18 mouse cellular contexts compared by ENCODE assay signal in genomic region chr8:89569406-89569805, GRCm38 (mm10).
DNase-seq lines count a peak whose midpoint lies in the region; ATAC-seq and TF ChIP-seq lines count a peak whose summit lies in the region.
"Had no signal": no experiment of that assay in that cellular context is flagged by ENCODE, and none has a peak within 500 bp of the region (broad histone marks: within the 10 kb centered on the region; RNA-seq: fewer than 3 reads in every experiment).

No protein-coding gene starts in this region.

- H3K36me3 ChIP-seq in forebrain, embryonic 15.5 days = no peaks in the 10 kb centered on the region
- no peaks in the 10 kb centered on the region for H3K36me3 ChIP-seq in forebrain, embryonic 10.5 days (replicated peaks)
- H3K36me3 ChIP-seq in hindbrain, embryonic 13.5 days = no peaks in the 10 kb centered on the region
- no peaks in the 10 kb centered on the region for H3K36me3 ChIP-seq in hindbrain, embryonic 11.5 days (ENCODE audit: control insufficient read depth, insufficient read depth, low read length)
- no peaks in the 10 kb centered on the region for H3K36me3 ChIP-seq in midbrain, embryonic 11.5 days (ENCODE audit: control insufficient read depth, insufficient read depth, low read length)
- H3K36me3 ChIP-seq in midbrain, embryonic 10.5 days = no peaks in the 10 kb centered on the region
- no peaks in the 10 kb centered on the region for H3K36me3 ChIP-seq in hindbrain, postnatal 0 days (ENCODE audit: insufficient read depth, low read length)
- H3K36me3 ChIP-seq: G1E; lung, embryonic 15.5 days; neural tube, embryonic 15.5 days had no signal

- H3K27me3 ChIP-seq in forebrain, embryonic 15.5 days = peaks cover 17% of the 10 kb centered on the region; the same call in 1 of the 2 replicates
- peaks cover 36% of the 10 kb centered on the region for H3K27me3 ChIP-seq in forebrain, embryonic 10.5 days (ENCODE audit: poor library complexity, severe bottlenecking)
- peaks cover 39% of the 10 kb centered on the region for H3K27me3 ChIP-seq in hindbrain, embryonic 13.5 days
- H3K27me3 ChIP-seq in hindbrain, embryonic 11.5 days (ENCODE audit: control insufficient read depth, insufficient read depth, low read length) = peaks cover 2% of the 10 kb centered on the region; the same call in 1 of the 2 replicates
- no peaks in the 10 kb centered on the region for H3K27me3 ChIP-seq in midbrain, embryonic 11.5 days (ENCODE audit: control insufficient read depth, insufficient read depth, low read length)
- peaks cover 43% of the 10 kb centered on the region for H3K27me3 ChIP-seq in midbrain, embryonic 10.5 days (ENCODE audit: low read depth, poor library complexity, severe bottlenecking)
- peaks cover 10% of the 10 kb centered on the region for H3K27me3 ChIP-seq in hindbrain, postnatal 0 days (ENCODE audit: insufficient read depth, low read length)

- no peak for DNase-seq in forebrain, embryonic 10.5 days (ENCODE audit: extremely low spot score, low spot score)
- no peak for DNase-seq in hindbrain, embryonic 11.5 days (ENCODE audit: low spot score)
- peak; percentile 85 for DNase-seq in midbrain, embryonic 11.5 days (ENCODE audit: low spot score, missing footprints)
- no peak for DNase-seq in midbrain, embryonic 10.5 days (ENCODE audit: low spot score)
- no peak for DNase-seq in hindbrain, postnatal 0 days (ENCODE audit: low spot score)
- no peak for DNase-seq in retina, postnatal 1 day
- DNase-seq: adrenal gland, adult 2 months; cerebellum, adult 18-20 months; kidney, postnatal 14 days; liver; right cerebral cortex, adult 18-20 months; thymus, postnatal 14 days had no signal

- H3K4me3 ChIP-seq in forebrain, embryonic 15.5 days = no peak overlapping the region
- no peak overlapping the region for H3K4me3 ChIP-seq in forebrain, embryonic 10.5 days
- no peak overlapping the region for H3K4me3 ChIP-seq in hindbrain, embryonic 13.5 days
- no peak overlapping the region for H3K4me3 ChIP-seq in hindbrain, embryonic 11.5 days (ENCODE audit: low read depth, low read length)
- no peak overlapping the region for H3K4me3 ChIP-seq in midbrain, embryonic 11.5 days (ENCODE audit: low read depth, low read length)
- no peak overlapping the region for H3K4me3 ChIP-seq in midbrain, embryonic 10.5 days
- H3K4me3 ChIP-seq in hindbrain, postnatal 0 days (ENCODE audit: low read length) = no peak overlapping the region
- H3K4me3 ChIP-seq: lung, embryonic 15.5 days; neural tube, embryonic 15.5 days had no signal

- no peak for ATAC-seq in forebrain, embryonic 15.5 days (replicated peaks)
- ATAC-seq in hindbrain, embryonic 13.5 days (ENCODE audit: low FRiP score) = no peak
- ATAC-seq in hindbrain, embryonic 11.5 days (ENCODE audit: low FRiP score) = no peak
- no peak for ATAC-seq in midbrain, embryonic 11.5 days (ENCODE audit: low FRiP score)
- ATAC-seq in hindbrain, postnatal 0 days = no peak

- no peak overlapping the region for H3K9ac ChIP-seq in forebrain, embryonic 15.5 days (replicated peaks)
- H3K9ac ChIP-seq in hindbrain, embryonic 13.5 days = no peak overlapping the region
- no peak overlapping the region for H3K9ac ChIP-seq in hindbrain, embryonic 11.5 days (ENCODE audit: low read depth, low read length)
- H3K9ac ChIP-seq in midbrain, embryonic 11.5 days (ENCODE audit: low read length) = no peak overlapping the region
- no peak overlapping the region for H3K9ac ChIP-seq in hindbrain, postnatal 0 days (replicated peaks; ENCODE audit: low read length)
- H3K9ac ChIP-seq: lung, embryonic 15.5 days; neural tube, embryonic 15.5 days had no signal

- H3K4me2 ChIP-seq in forebrain, embryonic 15.5 days (replicated peaks) = peak overlapping the region; percentile 26
- H3K4me2 ChIP-seq in hindbrain, embryonic 13.5 days = peak overlapping the region; percentile 17; the same call in 1 of the 2 replicates
- H3K4me2 ChIP-seq in hindbrain, embryonic 11.5 days (replicated peaks; ENCODE audit: low read depth, low read length) = no peak overlapping the region
- H3K4me2 ChIP-seq in midbrain, embryonic 11.5 days = no peak overlapping the region
- peak overlapping the region; percentile 24; the same call in 1 of the 2 replicates for H3K4me2 ChIP-seq in hindbrain, postnatal 0 days (ENCODE audit: low read depth, low read length)
- H3K4me2 ChIP-seq: lung, embryonic 15.5 days; neural tube, embryonic 15.5 days had no signal

- H3K9me3 ChIP-seq in forebrain, embryonic 15.5 days = no peaks in the 10 kb centered on the region
- no peaks in the 10 kb centered on the region for H3K9me3 ChIP-seq in forebrain, embryonic 10.5 days
- H3K9me3 ChIP-seq in hindbrain, embryonic 13.5 days = no peaks in the 10 kb centered on the region
- no peaks in the 10 kb centered on the region for H3K9me3 ChIP-seq in hindbrain, embryonic 11.5 days (ENCODE audit: control insufficient read depth, low read length)
- no peaks in the 10 kb centered on the region for H3K9me3 ChIP-seq in midbrain, embryonic 11.5 days (ENCODE audit: control insufficient read depth, low read length)
- H3K9me3 ChIP-seq in midbrain, embryonic 10.5 days (replicated peaks) = no peaks in the 10 kb centered on the region
- no peaks in the 10 kb centered on the region for H3K9me3 ChIP-seq in hindbrain, postnatal 0 days (ENCODE audit: low read length)
- H3K9me3 ChIP-seq: lung, embryonic 15.5 days; neural tube, embryonic 15.5 days had no signal

- H3K4me1 ChIP-seq in forebrain, embryonic 15.5 days = peaks cover 55% of the 10 kb centered on the region
- H3K4me1 ChIP-seq in forebrain, embryonic 10.5 days = peaks cover 68% of the 10 kb centered on the region
- peaks cover 16% of the 10 kb centered on the region for H3K4me1 ChIP-seq in hindbrain, embryonic 13.5 days (replicated peaks)
- no peaks in the 10 kb centered on the region; the same call in 1 of the 2 replicates for H3K4me1 ChIP-seq in hindbrain, embryonic 11.5 days (replicated peaks; ENCODE audit: control insufficient read depth, insufficient read depth, low read length)
- peaks cover 13% of the 10 kb centered on the region for H3K4me1 ChIP-seq in midbrain, embryonic 11.5 days (ENCODE audit: control insufficient read depth, insufficient read depth, low read length)
- peaks cover 64% of the 10 kb centered on the region for H3K4me1 ChIP-seq in midbrain, embryonic 10.5 days
- H3K4me1 ChIP-seq in hindbrain, postnatal 0 days (ENCODE audit: insufficient read depth, low read length) = no peaks in the 10 kb centered on the region
- H3K4me1 ChIP-seq: lung, embryonic 15.5 days had no signal

- WGBS in forebrain, embryonic 15.5 days = 42% methylated on average over 9 of the region's 9 CpGs
- WGBS in forebrain, embryonic 10.5 days = 74% methylated on average over 9 of the region's 9 CpGs
- WGBS in hindbrain, embryonic 13.5 days = 45% methylated on average over 9 of the region's 9 CpGs
- 62% methylated on average over 9 of the region's 9 CpGs for WGBS in hindbrain, embryonic 11.5 days
- 58% methylated on average over 9 of the region's 9 CpGs for WGBS in midbrain, embryonic 11.5 days
- 68% methylated on average over 9 of the region's 9 CpGs for WGBS in midbrain, embryonic 10.5 days
- WGBS in hindbrain, postnatal 0 days = 34% methylated on average over 9 of the region's 9 CpGs

- H3K27ac ChIP-seq in forebrain, embryonic 15.5 days (replicated peaks) = no peak overlapping the region
- H3K27ac ChIP-seq in forebrain, embryonic 10.5 days = no peak overlapping the region
- no peak overlapping the region for H3K27ac ChIP-seq in hindbrain, embryonic 13.5 days
- no peak overlapping the region for H3K27ac ChIP-seq in hindbrain, embryonic 11.5 days (ENCODE audit: low read depth, low read length)
- no peak overlapping the region for H3K27ac ChIP-seq in midbrain, embryonic 11.5 days (ENCODE audit: low read depth, low read length)
- H3K27ac ChIP-seq in midbrain, embryonic 10.5 days (replicated peaks) = no peak overlapping the region
- no peak overlapping the region for H3K27ac ChIP-seq in hindbrain, postnatal 0 days
- H3K27ac ChIP-seq: lung, embryonic 15.5 days; stomach, postnatal 0 days had no signal

- TF ChIP-seq CTCF in hindbrain, postnatal 0 days (IDR thresholded peaks at IDR 0.05; ENCODE audit: low read depth) = no peak

Comparison
In these comparisons a context has a peak if more than half of its experiments do, and no peak if none do; other contexts are left out.
1. H3K4me2 ChIP-seq: peak in forebrain, embryonic 15.5 days (single experiment), hindbrain, embryonic 13.5 days (single experiment) and hindbrain, postnatal 0 days (single experiment); none in hindbrain, embryonic 11.5 days (single experiment) and midbrain, embryonic 11.5 days (single experiment).